Mouse (Mus musculus): Measurements from ENCODE around the gene H60b.
"Not testable (repeated sequence)": the region's sequence is repeated elsewhere in the genome, so short reads cannot be mapped to it uniquely, and the experiment has no call there.

- TF ChIP-seq GATA1, TAL1 (IDR thresholded peaks at IDR 0.05; ENCODE audit: low read length): not testable (repeated sequence)
Observed at GRCm38 (mm10) chr10:22163705-22164583, 5.6 kb downstream of the H60b start.

Data from erythroblast, embryonic 14.5 days (primary cell).